Mouse (Mus musculus): ENCODE measurements at regions not wholly inside any gene's neighbourhood (a gene's known extent, or its start where the extent isn't known, plus 50 kb on each side); places are given as distances from the start of the nearest gene placed in this dataset.

DNA sequence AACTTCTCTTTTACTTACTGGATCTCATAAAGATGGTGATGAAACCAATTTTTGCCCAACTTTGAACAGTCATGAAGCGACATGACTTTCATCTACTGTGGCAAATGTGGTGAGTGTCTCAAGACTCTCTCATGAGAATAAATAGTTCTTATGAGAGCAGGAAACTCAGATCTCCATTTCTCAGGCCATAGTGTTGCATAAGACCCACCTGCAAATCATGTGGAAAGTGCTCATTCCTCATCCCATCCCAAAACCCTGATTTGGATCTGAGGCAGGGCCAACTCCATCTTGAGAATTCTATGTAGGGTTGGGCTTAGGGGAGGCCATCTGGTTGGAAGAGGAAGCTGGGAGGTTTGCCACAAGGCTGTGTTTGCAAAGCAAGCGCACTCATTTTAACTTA, 92.5 kb upstream of the Galnt5 start:
- in situ Hi-C loops (cut with MboI; ENCODE audit: unreplicated experiment in 2 of 2): no loop called here

DNA sequence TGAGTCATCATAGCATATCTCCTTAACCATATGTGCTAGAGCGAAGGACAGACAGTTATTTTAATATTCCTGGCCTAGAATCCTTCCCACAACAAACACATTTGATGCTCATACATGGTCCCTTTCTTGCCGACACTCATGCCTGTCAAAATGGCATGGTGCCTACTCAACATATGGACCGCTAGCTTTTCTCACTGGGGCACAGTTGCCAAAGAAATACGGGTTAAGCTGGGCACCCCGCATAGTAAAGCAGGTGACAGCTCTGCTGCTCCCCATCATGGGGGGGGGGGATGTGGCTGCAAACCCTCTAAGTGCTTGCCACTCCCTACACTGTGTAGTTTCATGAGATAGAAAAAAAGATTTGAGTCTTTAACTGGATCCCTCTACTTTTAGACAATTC, 90.7 kb upstream of the Galnt5 start:
- in situ Hi-C loops (cut with MboI; ENCODE audit: unreplicated experiment in 2 of 2): no loop called here

DNA sequence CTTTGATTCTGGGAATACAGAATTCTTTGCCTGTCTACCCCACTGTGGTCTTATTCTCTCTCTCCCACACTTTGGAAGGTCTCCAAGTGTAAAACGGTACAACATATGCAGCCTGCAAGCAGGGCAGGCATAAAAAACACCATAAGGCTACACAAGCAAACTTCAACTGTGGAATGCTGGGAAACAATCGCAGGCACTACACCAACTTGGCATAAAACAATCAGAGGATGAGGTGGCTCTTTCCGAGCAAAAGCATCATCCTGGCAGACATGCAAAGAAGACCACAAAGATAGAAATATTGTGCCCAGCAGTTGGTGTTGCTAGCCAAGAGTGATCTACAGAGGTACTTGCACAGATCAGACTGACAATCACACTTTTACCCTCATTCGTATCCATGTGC, 88.0 kb upstream of the Galnt5 start:
- in situ Hi-C loops (cut with MboI; ENCODE audit: unreplicated experiment in 2 of 2): no loop called here

DNA sequence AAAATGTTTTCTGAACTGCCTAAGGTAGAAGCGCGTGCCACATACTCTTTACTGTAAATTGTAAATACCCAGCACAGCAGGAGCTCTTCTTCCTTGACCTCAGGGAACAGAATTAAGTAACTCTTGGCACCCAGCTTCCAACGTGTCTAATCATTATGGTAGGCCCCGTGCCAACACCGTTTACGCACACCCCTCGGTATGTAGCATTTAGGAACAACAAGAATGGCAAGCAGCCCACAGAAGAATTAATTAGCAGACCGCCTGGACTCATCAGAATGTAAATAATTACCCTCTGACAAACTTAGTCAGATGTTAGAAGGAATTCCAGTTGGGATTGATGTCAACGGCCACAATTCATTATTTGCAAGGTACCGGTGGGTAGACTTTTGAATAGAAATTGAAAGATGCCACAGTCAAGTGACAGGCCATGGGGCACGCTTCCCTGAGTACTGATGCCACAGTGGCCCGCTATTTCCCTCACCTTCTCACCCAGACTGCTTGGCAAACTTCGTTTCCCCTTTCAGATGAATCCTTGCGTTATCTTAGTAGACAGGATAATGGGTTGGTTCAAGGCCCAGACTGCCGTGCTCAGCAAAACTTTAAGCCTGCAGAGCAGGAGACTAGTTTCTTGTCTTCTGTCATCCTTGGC, 81.2 kb upstream of the Galnt5 start:
- in situ Hi-C loops (cut with MboI; ENCODE audit: unreplicated experiment in 2 of 2): loop anchor here (5.0 kb wide), 2 partner anchors 1799 to 1804 kb away; no protein-coding TSS in a partner anchor

DNA sequence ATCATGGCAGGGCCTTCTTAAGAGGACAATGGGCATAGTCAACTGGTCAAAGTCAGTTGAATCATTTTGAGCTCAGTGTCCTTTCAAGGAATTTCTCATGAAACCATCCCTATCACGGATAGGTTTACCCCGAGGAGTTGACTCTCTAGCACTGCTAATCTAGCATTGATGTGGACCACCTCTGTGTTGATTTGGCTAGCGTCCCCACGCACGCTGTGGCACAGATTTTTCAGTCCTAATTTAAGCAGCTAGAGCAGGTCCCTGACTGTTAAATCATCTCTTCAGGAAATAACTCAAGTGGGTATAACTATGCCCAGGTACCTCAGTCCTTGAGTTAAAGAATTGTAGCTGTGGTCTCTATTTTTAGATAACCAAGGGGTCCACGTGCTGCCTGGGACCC, 80.0 kb upstream of the Galnt5 start:
- in situ Hi-C loops (cut with MboI; ENCODE audit: unreplicated experiment in 2 of 2): loop anchor here (5.0 kb wide), 2 partner anchors 1800 to 1805 kb away; no protein-coding TSS in a partner anchor

DNA sequence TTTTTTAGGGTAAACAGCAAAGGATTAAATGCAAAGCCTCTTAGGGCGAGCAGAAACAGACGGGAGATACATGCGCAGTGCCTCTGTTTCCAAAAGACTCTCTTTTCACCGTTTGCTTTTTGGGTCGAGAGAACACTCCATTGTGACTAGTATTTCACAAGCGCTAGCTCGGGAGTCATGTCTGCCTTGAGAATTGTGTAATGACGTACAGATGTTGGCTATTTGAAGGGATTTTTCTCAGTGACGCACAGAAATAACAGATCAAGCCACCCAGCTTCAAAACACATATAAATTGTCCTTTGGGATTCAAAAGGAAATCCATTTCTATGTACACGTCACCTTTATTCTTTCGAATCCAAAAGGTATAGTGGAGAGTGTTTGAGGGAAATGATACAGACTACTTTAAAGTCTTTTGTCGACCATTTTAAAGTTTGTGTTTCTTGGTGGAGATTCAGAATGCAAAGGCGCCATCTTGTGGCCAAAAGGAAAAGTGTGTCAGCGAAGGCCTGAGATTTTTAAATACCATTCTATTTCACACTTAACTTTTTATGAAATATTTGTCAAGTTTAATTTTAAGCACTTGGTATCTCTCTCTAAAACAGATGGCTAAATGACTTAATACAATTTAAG, 78.5 kb upstream of the Galnt5 start:
- in situ Hi-C loops (cut with MboI; ENCODE audit: unreplicated experiment in 2 of 2): loop anchor here (5.0 kb wide), 2 partner anchors 1802 to 1807 kb away; no protein-coding TSS in a partner anchor

DNA sequence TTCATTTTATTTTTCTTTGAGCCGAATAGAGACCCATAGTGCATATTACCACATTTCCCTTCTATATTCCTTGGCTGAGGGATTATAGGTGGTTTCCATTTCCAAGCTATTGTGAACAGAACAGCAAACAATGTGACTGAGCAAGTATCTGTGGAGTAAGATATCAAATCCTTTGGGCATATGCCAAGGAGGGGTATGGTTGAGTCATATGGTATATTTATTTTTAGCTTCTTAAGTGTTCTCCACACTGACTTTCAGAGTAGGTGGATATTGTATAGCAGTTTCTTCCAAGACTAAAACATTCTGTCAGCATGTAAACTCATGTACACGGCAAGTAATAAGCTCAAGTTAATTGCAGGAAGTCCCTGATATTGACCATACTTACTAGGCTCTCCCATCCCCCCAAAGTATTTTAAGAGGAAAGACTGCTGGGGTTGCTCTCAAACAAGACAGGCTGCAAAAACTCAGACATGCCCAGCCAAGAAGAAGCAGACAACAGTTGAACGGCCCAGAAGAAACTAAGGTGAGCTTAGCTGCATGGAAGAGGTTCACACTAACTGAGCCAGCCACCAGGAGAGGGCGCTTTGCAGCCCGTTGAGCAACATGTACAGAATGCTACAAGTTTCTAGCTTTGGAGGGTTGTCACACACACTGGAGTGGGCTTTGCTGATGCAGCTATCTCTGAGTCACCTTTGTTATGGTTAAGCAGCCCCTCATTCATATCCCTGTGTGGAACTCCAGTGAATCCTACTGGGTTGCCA, 63.4 kb upstream of the Galnt5 start:
- in situ Hi-C loops (cut with MboI; ENCODE audit: unreplicated experiment in 2 of 2): no loop called here

All from v-Abl transformed pro-B cells (cell line).